Mouse (Mus musculus): ENCODE data around the gene Spns2. TPM values are rescaled to one million over a fixed set of nuclear protein-coding genes. Genes with fewer than 3 reads are reported as not detected.

Spns2 gene
- total RNA-seq, 2 experiments from 2014 or later = 9.7 to 11.0 TPM

- no peak for DNase-seq
- intact Hi-C loops (cut with DNase I) = no loop called here
These were observed 71.5 kb downstream of the Spns2 start for GRCm38 (mm10) chr11:72418227-72418626.

DNA sequence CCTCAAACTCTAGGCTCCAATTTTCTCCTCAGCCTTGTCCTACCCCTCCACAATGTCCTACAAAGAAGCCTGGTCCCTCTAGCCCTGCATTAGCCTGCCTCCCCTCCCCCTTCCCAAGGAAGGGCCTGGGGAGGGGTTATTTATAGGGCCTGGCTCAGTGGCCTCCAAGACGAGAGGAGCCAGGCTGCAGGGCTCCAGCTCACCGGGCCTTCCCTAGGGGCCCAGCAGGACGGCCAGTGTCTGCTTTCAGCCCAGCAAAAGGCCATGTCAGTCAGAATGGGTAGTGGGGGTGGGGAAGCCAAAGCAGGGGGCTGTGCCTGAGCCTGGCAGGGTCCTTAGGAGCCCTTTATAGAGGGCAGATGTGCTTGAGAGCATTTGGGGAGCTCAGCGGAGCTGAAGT is 72.3 kb downstream of the Spns2 start:
- no peak for DNase-seq
- intact Hi-C loops (cut with DNase I) = no loop called here

DNA sequence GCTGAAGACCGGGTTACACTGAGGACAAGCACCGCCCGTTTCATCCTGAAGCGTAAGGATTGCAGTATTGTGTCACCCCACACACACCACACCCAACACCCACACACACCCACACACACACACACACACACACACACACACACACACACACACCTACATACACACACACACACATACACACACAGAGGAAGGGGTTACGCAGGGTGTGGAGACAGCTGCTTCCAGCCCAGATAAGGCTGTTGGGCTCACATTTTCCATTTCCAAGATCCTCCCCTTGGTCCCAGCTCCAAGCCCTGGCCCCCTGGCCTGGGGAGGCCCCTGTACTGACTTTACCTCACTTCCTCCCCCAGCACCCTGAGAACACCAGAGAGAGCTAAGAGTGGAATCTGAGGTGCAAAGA is 73.0 kb downstream of the Spns2 start:
- peak; percentile 59 to 60 for DNase-seq

GRCm38 (mm10) chr11:72415155-72415554 is 74.5 kb downstream of the Spns2 start:
- no peak for DNase-seq
- intact Hi-C loops (cut with DNase I) = no loop called here

More for the DNA sequence above, 73.0 kb downstream of the Spns2 start:
- intact Hi-C loops (cut with DNase I) = no loop called here

- intact Hi-C loops (cut with DNase I) = no loop called here
- DNase-seq = no peak
These were observed 76.0 kb downstream of the Spns2 start for GRCm38 (mm10) chr11:72413601-72414190.

GRCm38 (mm10) chr11:72413016-72413415 is 76.7 kb downstream of the Spns2 start:
- intact Hi-C loops (cut with DNase I) = no loop called here
- peak; percentile 63 to 74 for DNase-seq

DNA sequence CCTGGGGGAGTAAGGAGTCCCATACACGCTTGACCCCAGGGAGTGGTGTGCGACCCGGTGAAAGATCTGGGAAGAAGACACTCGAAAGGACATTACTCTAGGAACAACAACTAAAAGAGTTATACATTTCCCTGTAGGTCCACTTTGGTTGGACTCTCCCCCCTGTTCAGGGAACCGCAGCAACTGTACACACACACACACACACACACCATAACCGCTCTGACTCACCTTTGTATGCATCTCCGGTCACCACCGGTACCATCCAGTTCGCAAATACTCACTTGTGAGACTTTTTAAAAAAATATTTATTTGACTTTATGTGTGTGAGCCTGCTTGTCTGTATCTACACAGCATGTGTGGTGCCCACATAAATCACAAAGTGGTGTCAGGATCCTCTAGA is 77.8 kb downstream of the Spns2 start:
- intact Hi-C loops (cut with DNase I) = loop anchor here (1.0 kb wide), 2 partner anchors 15 to 29 kb away; partner anchors contain the start of gene Mybbp1a
- no peak for DNase-seq

DNA sequence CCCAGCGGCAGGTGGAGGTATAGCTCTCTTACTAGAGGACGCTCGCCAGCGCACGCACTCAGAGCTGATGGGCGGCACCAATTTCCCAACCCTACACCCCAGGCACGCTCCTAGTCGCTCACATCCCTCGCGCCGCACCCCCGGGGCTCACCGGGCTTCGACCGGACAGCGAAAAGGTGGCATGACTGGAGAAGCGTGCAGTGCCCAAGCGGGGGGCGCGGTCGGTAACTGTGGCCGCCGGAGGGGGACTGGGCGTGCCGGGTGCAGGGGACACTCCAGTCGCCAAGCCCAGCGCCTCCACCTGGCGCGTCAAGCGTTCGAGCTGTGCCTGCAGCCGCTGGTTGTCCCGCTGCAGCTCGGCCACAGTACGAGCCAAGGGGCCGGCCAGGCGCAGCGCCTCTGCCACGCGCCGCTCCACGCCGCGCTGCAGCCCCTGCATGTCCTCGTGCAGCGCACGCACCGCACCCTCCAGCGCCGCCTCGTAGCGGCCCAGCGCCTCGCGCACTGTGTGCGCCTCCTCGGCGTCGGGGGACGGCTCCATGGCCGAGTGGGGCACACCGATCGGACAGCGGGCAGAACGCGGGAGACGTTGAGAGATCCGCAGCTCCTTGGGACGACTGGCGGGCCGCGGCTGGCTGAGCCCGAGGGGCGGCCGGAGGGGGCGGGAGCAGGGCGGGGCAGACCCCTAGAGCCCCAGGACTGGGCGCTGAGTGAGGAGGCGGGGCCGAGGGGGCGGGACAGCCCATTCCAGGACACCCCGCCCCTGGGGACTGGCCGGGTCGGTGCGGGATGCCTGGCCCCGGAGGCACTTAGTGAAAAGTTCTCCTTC is 78.4 kb downstream of the Spns2 start, which contains the start of gene Smtnl2:
TSS of gene Smtnl2 (minus strand) at position 621 of the 829 bp plus-strand sequence.
- peak; percentile 91 for DNase-seq
- intact Hi-C loops (cut with DNase I) = loop anchor here (1.0 kb wide), 2 partner anchors 16 to 30 kb away; partner anchors contain the start of gene Mybbp1a

DNA sequence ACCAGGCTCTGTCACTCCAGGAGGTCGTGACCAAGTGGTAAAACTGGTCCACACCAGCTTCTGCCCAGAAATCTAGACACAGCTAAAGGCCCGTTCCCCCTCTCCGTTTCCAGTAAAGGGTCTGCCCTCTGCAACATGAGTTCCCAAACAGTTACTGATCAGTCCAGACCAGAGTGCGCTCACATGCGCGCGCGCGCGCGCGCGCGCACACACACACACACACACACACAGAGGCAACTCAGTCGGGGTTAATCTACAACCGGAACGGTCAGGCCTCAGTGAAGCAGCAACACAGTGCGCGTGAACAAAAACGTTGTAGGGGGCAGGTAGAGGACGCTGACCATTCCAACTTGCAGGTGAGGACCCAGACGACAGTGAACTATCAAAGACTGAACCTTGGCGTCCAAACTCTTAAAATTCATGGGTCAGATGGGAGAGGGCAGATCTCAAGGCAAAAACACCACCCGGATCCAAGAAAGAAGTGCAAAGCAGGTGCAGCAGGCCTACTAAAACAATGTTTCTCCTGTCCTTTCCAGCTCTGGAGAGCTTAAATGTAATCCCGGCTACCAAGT is 79.1 kb downstream of the Spns2 start:
- peak; percentile 23 to 32 for DNase-seq
- intact Hi-C loops (cut with DNase I) = loop anchor here (1.0 kb wide), 2 partner anchors 17 to 31 kb away; partner anchors contain the start of gene Mybbp1a

DNA sequence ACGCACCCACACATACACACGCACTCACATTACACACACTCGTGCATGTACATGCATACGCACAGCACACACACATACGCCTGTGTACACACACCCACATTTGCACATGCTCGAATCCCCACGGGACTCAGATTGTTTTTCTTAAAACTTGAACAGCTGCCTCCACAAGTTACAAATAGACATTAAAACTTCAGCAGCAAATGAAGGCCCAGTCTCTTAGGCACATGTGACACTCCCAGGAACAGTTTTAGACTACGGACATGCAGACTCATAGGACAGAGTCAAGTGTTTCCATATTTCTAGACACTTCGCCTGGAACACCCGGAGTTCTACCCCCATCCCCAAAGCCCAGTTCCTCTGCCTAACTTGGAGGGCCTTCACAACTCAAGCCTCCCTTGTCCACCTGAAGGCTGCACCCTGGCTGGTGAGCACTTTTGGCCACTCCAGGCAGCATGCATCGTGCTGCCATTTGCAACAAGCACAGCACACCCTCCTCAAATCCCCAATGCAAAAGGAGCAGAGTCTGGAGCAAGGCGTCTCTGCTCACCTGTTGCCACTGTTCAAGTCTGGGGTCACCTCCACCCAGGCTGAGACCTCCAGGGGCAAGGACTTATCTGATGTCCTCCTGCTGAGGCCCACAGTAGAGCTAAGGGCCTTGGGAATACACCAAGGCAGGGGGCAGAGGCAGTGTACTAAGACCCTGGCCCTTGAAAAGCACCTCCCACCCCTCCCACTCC is 79.9 kb downstream of the Spns2 start:
- DNase-seq = no peak
- intact Hi-C loops (cut with DNase I) = no loop called here

GRCm38 (mm10) chr11:72408451-72409170 is 81.1 kb downstream of the Spns2 start:
- DNase-seq = no peak
- intact Hi-C loops (cut with DNase I) = no loop called here

GRCm38 (mm10) chr11:72407574-72407973 is 82.1 kb downstream of the Spns2 start:
- intact Hi-C loops (cut with DNase I) = no loop called here
- DNase-seq = peak; percentile 32 to 46

- intact Hi-C loops (cut with DNase I) = no loop called here
- no peak for DNase-seq
These were observed 82.6 kb downstream of the Spns2 start for GRCm38 (mm10) chr11:72407081-72407480.

- intact Hi-C loops (cut with DNase I) = no loop called here
- no peak for DNase-seq
These were observed 83.5 kb downstream of the Spns2 start for GRCm38 (mm10) chr11:72406079-72406675.

GRCm38 (mm10) chr11:72405532-72405931 is 84.2 kb downstream of the Spns2 start:
- no peak for DNase-seq
- intact Hi-C loops (cut with DNase I) = no loop called here

DNA sequence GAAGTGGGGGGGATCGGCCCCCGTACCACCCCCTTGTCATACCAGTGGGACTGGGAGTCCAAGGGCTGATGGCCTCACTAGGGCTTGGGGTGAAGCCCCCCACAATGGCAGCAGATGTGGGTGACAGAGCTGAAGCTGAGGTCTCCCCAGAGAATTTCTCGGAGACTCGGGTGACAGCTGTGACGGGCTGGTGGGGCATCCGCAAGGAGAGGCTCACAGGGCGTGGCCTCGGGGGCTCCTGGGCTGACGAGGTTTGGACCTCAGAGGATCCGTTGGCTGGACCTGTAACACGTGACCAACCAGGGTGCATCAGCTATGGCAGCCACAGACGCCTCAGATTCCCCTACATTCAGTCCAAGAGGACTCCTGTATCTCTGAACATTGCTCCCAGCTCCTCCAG is 86.7 kb downstream of the Spns2 start:
- no peak for DNase-seq
- intact Hi-C loops (cut with DNase I) = no loop called here

DNA sequence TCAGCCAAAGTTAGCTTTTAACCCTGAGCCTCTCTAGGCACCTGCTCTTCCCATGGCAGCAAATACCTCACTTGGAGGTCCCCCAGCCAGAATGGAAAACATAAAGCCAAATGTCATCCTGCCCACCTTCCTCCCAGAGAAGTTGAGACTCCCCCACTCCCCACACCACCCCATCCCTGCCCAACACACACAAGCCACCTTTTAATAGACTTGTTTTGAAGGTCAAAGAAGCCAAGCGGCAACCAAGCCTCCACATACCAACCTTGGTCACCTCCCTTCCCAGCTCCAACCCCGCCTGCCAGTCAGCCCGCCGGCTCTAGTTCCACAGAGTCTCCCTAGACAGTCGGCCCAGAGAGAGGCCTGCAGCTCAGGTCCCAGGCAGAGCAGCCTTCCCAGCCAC is 87.7 kb downstream of the Spns2 start:
- intact Hi-C loops (cut with DNase I) = no loop called here
- no peak for DNase-seq

All from heart, postnatal 36 days (tissue).